Mouse (Mus musculus): ENCODE measurements at regions not wholly inside any gene's neighbourhood (a gene's known extent, or its start where the extent isn't known, plus 50 kb on each side); places are given as distances from the start of the nearest gene placed in this dataset.

DNA sequence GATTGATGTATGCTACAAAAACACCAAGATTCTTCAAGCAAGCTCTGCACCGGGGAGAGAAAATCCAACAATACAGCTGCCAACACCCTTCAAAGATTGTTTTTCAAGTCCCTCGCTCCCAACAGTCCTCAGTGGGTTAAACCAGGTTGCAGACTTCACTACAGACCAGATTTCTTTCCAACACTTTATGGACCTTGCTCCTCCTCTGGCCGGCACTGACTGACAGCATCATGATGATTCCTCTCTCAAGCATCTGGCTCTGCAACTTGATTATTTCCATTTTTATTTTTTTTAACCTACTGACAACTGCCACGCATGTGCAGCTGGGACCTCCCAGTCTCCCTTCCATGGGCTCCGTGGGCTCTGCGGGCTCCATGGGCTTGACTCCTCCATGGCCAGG lies 79.7 kb upstream of the Spdye4c start:
- TF ChIP-seq EP300 (IDR thresholded peaks at IDR 0.05; ENCODE audit: low read depth) (no peak), CTCF (IDR thresholded peaks at IDR 0.05; ENCODE audit: low read depth) (no peak)
- H3K4me1 ChIP-seq (replicated peaks; ENCODE audit: control insufficient read depth in 2 of 2, insufficient read depth in 2 of 2, low read length in 1 of 2): peaks cover 0 to 5% of the 10 kb centered on the region in 2 experiments; a peak in 2 of 4 replicates
- H3K4me3 ChIP-seq (ENCODE audit: insufficient read depth in 1 of 2, low read depth in 2 of 2, low read length in 2 of 2): no peak overlapping the region
- H3K27ac ChIP-seq: no peak overlapping the region
- no peaks in the 10 kb centered on the region for H3K36me3 ChIP-seq (replicated peaks; ENCODE audit: control insufficient read depth, insufficient read depth, low read depth)
- no peak overlapping the region for H3K4me2 ChIP-seq (ENCODE audit: low read depth)
- H3K9ac ChIP-seq (replicated peaks): no peak overlapping the region
- ATAC-seq (ENCODE audit: insufficient read depth) (no peak), DNase-seq (ENCODE audit: low read depth in 3 of 3, low spot score in 3 of 3) (no peak)
- no peaks in the 10 kb centered on the region for H3K9me3 ChIP-seq (ENCODE audit: control insufficient read depth, low read length)
- H3K27me3 ChIP-seq (ENCODE audit: control insufficient read depth, insufficient read depth, low read length): no peaks in the 10 kb centered on the region
- 68% methylated on average over 6 of the region's 6 CpGs for WGBS (ENCODE audit: insufficient replicate concordance)

DNA sequence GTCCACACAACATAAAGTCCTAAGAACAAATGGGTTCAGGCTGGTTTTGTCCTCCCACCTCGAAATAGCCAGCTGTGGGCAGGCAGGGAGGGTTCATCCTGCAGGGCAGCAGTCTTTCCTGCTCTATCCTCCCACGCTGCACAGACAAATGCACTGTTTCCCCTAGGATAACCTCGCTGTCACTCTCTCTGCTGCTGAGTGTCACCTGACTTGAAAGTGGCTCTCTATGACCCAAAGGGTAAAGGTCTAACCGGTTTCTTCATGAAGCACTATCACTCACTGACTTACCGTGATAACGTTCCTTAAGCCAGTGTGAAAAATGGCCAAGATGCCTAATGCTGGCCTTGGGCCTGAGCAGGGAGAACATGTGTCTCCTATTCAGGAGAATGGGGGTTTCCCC lies 78.2 kb upstream of the Spdye4c start:
- Histone ChIP-seq H3K9me3 (ENCODE audit: control insufficient read depth, low read length) (no peaks in the 10 kb centered on the region), H3K4me2 (ENCODE audit: low read depth) (no peak overlapping the region), H3K4me1 (replicated peaks; ENCODE audit: control insufficient read depth in 2 of 2, insufficient read depth in 2 of 2, low read length in 1 of 2) (peaks cover 0 to 5% of the 10 kb centered on the region in 2 experiments; a peak in 2 of 4 replicates), H3K4me3 (ENCODE audit: insufficient read depth in 1 of 2, low read depth in 2 of 2, low read length in 2 of 2) (no peak overlapping the region), H3K27ac (no peak overlapping the region), H3K9ac (replicated peaks) (no peak overlapping the region), H3K36me3 (replicated peaks; ENCODE audit: control insufficient read depth, insufficient read depth, low read depth) (no peaks in the 10 kb centered on the region), H3K27me3 (ENCODE audit: control insufficient read depth, insufficient read depth, low read length) (no peaks in the 10 kb centered on the region)
- DNase-seq (ENCODE audit: low read depth in 3 of 3, low spot score in 3 of 3) (peak in 1 of 3 experiments; percentile 9), ATAC-seq (ENCODE audit: insufficient read depth) (no peak)
- TF ChIP-seq EP300 (IDR thresholded peaks at IDR 0.05; ENCODE audit: low read depth): no peak
- 42% methylated on average over 6 of the region's 6 CpGs for WGBS (ENCODE audit: insufficient replicate concordance)

DNA sequence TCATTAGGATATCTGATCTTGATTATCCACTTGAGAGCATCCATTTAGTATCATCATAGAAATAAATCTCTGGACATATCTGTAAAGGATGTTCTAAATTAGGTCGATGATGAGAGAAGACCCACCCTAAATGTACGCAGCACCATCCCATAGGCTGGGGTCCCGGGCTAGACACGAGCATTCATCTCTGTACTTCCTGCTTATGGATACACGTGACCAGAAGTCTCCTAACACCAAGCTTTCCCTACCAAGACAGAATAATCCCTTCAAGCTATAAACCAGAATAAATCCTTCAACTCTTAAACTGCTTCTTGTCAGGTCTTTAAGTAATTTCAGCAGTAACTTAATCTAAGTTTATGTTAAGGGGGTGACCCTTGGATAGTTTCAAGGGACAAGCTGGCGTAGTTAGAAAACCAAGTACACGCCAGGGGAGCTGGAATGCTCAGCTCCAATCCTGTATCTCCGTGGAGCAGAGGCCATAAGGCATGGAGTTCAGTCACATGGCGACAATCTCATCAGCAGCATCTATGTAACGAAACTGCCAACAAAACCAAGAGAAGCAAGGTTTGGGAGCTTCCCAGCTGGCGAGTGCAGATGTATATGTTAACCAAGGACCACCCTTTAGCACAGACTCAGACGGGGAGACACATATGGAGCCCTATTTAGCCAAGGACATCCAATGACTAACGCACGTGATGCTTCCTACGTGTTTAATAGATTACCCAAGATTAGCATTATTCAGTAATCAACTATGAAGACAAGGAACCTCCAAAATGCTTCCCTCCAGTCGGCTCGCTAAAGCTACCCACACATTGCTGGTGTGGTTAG lies 76.3 kb upstream of the Spdye4c start:
- 61% methylated on average over 17 of the region's 17 CpGs for WGBS (ENCODE audit: insufficient replicate concordance)
- no peak for ATAC-seq (ENCODE audit: insufficient read depth)
- TF ChIP-seq EP300 (IDR thresholded peaks at IDR 0.05; ENCODE audit: low read depth) (no peak), CTCF (IDR thresholded peaks at IDR 0.05; ENCODE audit: low read depth) (no peak)

DNA sequence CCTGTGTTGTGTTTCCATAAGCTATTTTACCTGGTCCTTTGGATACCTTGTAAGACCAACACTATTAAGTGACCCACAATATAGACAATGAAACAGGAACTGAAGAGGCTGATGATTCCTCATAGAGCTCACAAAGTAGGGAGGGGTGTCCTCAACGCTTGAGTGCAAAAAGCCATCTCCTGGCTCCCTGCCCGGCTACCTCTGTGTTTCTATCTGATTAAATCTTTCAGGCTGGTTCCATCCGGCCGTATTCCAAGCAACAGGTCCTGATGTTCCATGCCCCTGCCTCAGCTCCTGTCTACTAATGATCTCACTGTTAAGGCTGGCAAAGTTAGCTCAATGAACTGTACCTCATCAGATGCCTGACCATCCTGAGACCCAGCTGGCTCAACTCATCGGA lies 75.3 kb upstream of the Spdye4c start:
- Histone ChIP-seq H3K36me3 (replicated peaks; ENCODE audit: control insufficient read depth, insufficient read depth, low read depth) (no peaks in the 10 kb centered on the region), H3K9ac (replicated peaks) (no peak overlapping the region), H3K4me3 (ENCODE audit: insufficient read depth in 1 of 2, low read depth in 2 of 2, low read length in 2 of 2) (no peak overlapping the region), H3K27me3 (ENCODE audit: control insufficient read depth, insufficient read depth, low read length) (no peaks in the 10 kb centered on the region), H3K4me1 (replicated peaks; ENCODE audit: control insufficient read depth in 2 of 2, insufficient read depth in 2 of 2, low read length in 1 of 2) (peaks cover 0 to 5% of the 10 kb centered on the region in 2 experiments; a peak in 2 of 4 replicates), H3K9me3 (ENCODE audit: control insufficient read depth, low read length) (no peaks in the 10 kb centered on the region), H3K27ac (no peak overlapping the region), H3K4me2 (ENCODE audit: low read depth) (no peak overlapping the region)
- DNase-seq (ENCODE audit: low read depth in 3 of 3, low spot score in 3 of 3) (no peak), ATAC-seq (ENCODE audit: insufficient read depth) (no peak)
- no peak for TF ChIP-seq EP300 (IDR thresholded peaks at IDR 0.05; ENCODE audit: low read depth)
- TF ChIP-seq CTCF (IDR thresholded peaks at IDR 0.05; ENCODE audit: low read depth): no peak
- WGBS (ENCODE audit: insufficient replicate concordance): 67% methylated on average over 5 of the region's 5 CpGs

More for the DNA sequence above, 76.3 kb upstream of the Spdye4c start:
- H3K4me1 ChIP-seq (replicated peaks; ENCODE audit: control insufficient read depth in 2 of 2, insufficient read depth in 2 of 2, low read length in 1 of 2): peaks cover 0 to 5% of the 10 kb centered on the region in 2 experiments; a peak in 2 of 4 replicates
- H3K36me3 ChIP-seq (replicated peaks; ENCODE audit: control insufficient read depth, insufficient read depth, low read depth): no peaks in the 10 kb centered on the region
- no peaks in the 10 kb centered on the region for H3K27me3 ChIP-seq (ENCODE audit: control insufficient read depth, insufficient read depth, low read length)
- H3K4me2 ChIP-seq (ENCODE audit: low read depth): no peak overlapping the region
- no peak overlapping the region for H3K27ac ChIP-seq
- no peaks in the 10 kb centered on the region for H3K9me3 ChIP-seq (ENCODE audit: control insufficient read depth, low read length)
- DNase-seq (ENCODE audit: low read depth in 3 of 3, low spot score in 3 of 3): no peak
- H3K4me3 ChIP-seq (ENCODE audit: insufficient read depth in 1 of 2, low read depth in 2 of 2, low read length in 2 of 2): no peak overlapping the region
- no peak overlapping the region for H3K9ac ChIP-seq (replicated peaks)

DNA sequence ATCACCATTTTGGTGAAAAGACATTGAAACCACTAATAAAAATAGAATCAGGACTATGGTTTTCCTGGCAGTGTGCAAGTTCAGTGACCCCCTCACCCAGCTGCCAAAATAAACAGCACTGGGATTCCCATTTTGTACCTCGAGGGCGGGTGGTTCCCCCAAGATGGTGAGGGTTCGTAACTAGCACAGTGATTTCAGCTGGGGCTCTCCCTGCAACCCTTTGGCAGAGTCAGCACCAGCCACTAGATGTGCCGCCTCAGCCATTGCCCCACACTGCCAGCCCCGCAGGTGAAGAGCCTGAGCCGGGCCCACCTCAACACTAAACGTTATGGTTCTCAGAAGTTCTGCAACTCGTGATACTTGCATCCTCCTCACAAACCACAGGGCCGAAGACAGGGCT lies 74.3 kb upstream of the Spdye4c start:
- Histone ChIP-seq H3K9me3 (ENCODE audit: control insufficient read depth, low read length) (no peaks in the 10 kb centered on the region), H3K36me3 (replicated peaks; ENCODE audit: control insufficient read depth, insufficient read depth, low read depth) (no peaks in the 10 kb centered on the region), H3K4me2 (ENCODE audit: low read depth) (no peak overlapping the region), H3K4me3 (ENCODE audit: insufficient read depth in 1 of 2, low read depth in 2 of 2, low read length in 2 of 2) (no peak overlapping the region), H3K27ac (no peak overlapping the region), H3K4me1 (replicated peaks; ENCODE audit: control insufficient read depth in 2 of 2, insufficient read depth in 2 of 2, low read length in 1 of 2) (peaks cover 0 to 5% of the 10 kb centered on the region in 2 experiments; a peak in 2 of 4 replicates), H3K27me3 (ENCODE audit: control insufficient read depth, insufficient read depth, low read length) (no peaks in the 10 kb centered on the region), H3K9ac (replicated peaks) (no peak overlapping the region)
- WGBS (ENCODE audit: insufficient replicate concordance): 57% methylated on average over 9 of the region's 9 CpGs
- no peak for ATAC-seq (ENCODE audit: insufficient read depth)
- no peak for DNase-seq (ENCODE audit: low read depth in 3 of 3, low spot score in 3 of 3)
- no peak for TF ChIP-seq EP300 (IDR thresholded peaks at IDR 0.05; ENCODE audit: low read depth)
- TF ChIP-seq CTCF (IDR thresholded peaks at IDR 0.05; ENCODE audit: low read depth): no peak

Measured in liver, embryonic 14.5 days (tissue).